Mouse (Mus musculus): ENCODE measurements at regions not wholly inside any gene's neighbourhood (a gene's known extent, or its start where the extent isn't known, plus 50 kb on each side); places are given as distances from the start of the nearest gene placed in this dataset.

DNA sequence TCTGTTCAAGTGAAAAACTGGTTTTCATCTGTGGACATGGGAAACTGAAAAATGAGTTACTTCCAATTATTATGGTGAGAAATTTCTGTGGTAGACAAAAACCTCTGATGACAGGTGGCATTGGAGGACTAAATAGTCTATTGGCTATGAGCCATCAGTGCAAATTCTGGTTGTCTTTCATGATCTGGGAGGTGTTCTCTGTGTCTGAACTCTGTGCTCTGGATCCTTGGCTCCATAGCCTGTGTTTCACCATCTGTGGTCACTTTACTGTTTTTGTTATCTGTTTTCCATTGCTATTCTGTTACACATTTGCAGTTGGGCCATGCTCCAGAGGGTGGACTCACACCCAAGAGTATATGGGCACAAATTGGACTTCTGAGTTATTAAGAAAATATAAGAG lies 359.9 kb downstream of the Btg1 start:
- TF ChIP-seq CTCF (IDR thresholded peaks at IDR 0.05; ENCODE audit: low read depth, low read length) (no peak), POLR2A (IDR thresholded peaks at IDR 0.05; ENCODE audit: extremely low read depth, insufficient read depth, low read length) (no peak)

Data from liver, adult 2 months (tissue).